Mouse (Mus musculus) embryo, embryonic 10 days (tissue): ENCODE results near the gene Grm8.
"Not testable (repeated sequence)": the region's sequence is repeated elsewhere in the genome, so short reads cannot be mapped to it uniquely, and the experiment has no call there.

ENCODE experiments used
- DNase-seq: peaks from one replicate; pipeline ENCODE4 v3.0.0-alpha.2; 2015; ENCODE audit warnings: low spot score

Gene Grm8

GRCm38 (mm10) chr6:27849644-27850043 lies 285.3 kb downstream of the Grm8 start:
- DNase-seq, result no peak

- DNase-seq, result no peak
These were observed 298.8 kb downstream of the Grm8 start for GRCm38 (mm10) chr6:27836159-27836558.

- DNase-seq, result not testable (repeated sequence)
These were observed 315.2 kb downstream of the Grm8 start for GRCm38 (mm10) chr6:27819735-27820134.

GRCm38 (mm10) chr6:27812789-27813188 lies 322.2 kb downstream of the Grm8 start:
- DNase-seq, result peak; percentile 24

GRCm38 (mm10) chr6:27809996-27810395 lies 325.0 kb downstream of the Grm8 start:
- DNase-seq, result no peak

GRCm38 (mm10) chr6:27806741-27807140 lies 328.2 kb downstream of the Grm8 start:
- no peak for DNase-seq

- DNase-seq, result no peak
These were observed 334.0 kb downstream of the Grm8 start for GRCm38 (mm10) chr6:27800881-27801572.

- no peak for DNase-seq
These were observed 336.2 kb downstream of the Grm8 start for GRCm38 (mm10) chr6:27798735-27799134.

- DNase-seq, result no peak
These were observed 345.4 kb downstream of the Grm8 start for GRCm38 (mm10) chr6:27789566-27789965.

- DNase-seq, result no peak
These were observed 345.8 kb downstream of the Grm8 start for GRCm38 (mm10) chr6:27789151-27789550.

- DNase-seq, result no peak
These were observed 352.7 kb downstream of the Grm8 start for GRCm38 (mm10) chr6:27782251-27782650.

GRCm38 (mm10) chr6:27781371-27781770 lies 353.6 kb downstream of the Grm8 start:
- no peak for DNase-seq

- DNase-seq, result no peak
These were observed 359.2 kb downstream of the Grm8 start for GRCm38 (mm10) chr6:27775646-27776271.

GRCm38 (mm10) chr6:27762061-27762460 lies 372.9 kb downstream of the Grm8 start:
- DNase-seq, result no peak

- DNase-seq, result no peak
These were observed 381.6 kb downstream of the Grm8 start for GRCm38 (mm10) chr6:27753290-27753829.

- DNase-seq, result no peak
These were observed 388.5 kb downstream of the Grm8 start for GRCm38 (mm10) chr6:27746493-27746892.

GRCm38 (mm10) chr6:27745693-27746451 lies 389.1 kb downstream of the Grm8 start:
- no peak for DNase-seq

GRCm38 (mm10) chr6:27689382-27689781 lies 445.6 kb downstream of the Grm8 start:
- DNase-seq, result no peak

GRCm38 (mm10) chr6:27661747-27662435 lies 473.1 kb downstream of the Grm8 start:
- peak; percentile 32 for DNase-seq

- DNase-seq, result peak; percentile 83
These were observed 477.5 kb downstream of the Grm8 start for GRCm38 (mm10) chr6:27657520-27657919.

GRCm38 (mm10) chr6:27646503-27646902 lies 488.5 kb downstream of the Grm8 start:
- DNase-seq, result no peak

- no peak for DNase-seq
These were observed 489.9 kb downstream of the Grm8 start for GRCm38 (mm10) chr6:27645054-27645453.
